Mouse (Mus musculus) monocyte, adult 2 months (primary cell): ENCODE measurements around the gene E4f1.

Experiments
- DNase-seq, 2 experiments: peaks; one replicate each; pipeline ENCODE4 v3.0.0; 2022; ENCODE audit warnings: low spot score in 2 of 2, low read depth in 1 of 2

E4f1 gene

GRCm38 (mm10) chr17:24469910-24470602 is at the start of gene E4f1, which contains the start of gene Pgp:
E4f1 (minus strand) TSS chr17:24470313.
Pgp (plus strand) TSS chr17:24470392.
- peak; percentile 93 to 95 for DNase-seq

DNA sequence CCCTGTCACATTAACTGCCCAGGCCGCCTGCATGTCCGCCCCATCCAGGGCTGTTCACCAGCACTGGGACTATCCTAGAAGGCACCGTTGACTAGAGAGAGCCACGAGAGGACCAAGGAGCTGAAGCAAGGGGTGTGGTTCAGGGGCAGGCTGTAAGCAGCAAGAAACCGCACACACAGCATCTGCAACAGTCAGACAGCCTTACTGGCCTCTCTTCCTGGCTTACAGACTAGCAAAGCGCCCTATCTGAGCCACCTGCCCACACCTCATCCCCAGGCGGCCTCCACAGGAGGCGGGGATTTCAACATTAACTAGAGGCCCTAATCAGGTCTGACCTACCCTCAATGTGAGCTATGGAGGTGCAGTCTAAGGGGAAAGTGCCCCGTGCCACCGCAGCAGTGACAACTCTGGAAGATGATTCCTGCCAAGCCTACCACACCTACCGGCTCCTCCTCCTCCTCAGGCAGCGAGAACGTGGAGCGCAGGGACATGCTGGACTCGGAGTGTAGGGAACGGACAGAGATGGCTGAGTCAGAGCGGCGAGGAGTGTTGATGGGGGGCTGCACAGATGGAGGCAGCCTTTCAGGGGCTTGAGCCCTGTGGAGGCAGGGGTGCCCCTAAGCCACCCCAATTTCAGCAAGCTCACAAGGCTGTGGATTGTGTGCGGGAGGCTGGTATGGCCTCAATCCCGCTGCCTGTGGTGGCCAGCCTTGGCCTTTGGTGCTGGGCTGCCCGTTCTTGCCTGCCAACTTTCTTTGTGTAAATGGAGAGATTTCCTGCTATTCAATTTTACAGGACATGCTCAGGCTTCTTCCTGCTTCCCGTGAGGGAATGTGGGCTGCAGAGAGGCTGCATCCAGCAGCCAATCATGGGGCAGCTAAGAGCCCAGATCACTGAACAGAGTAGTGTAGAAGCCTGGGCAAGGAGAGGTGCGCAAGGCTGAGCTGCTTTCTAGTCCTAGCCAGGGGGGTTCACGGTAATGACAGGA is 44.5 kb upstream of the E4f1 start:
- no peak for DNase-seq

GRCm38 (mm10) chr17:24513609-24514008 is 43.5 kb upstream of the E4f1 start:
- no peak for DNase-seq

DNA sequence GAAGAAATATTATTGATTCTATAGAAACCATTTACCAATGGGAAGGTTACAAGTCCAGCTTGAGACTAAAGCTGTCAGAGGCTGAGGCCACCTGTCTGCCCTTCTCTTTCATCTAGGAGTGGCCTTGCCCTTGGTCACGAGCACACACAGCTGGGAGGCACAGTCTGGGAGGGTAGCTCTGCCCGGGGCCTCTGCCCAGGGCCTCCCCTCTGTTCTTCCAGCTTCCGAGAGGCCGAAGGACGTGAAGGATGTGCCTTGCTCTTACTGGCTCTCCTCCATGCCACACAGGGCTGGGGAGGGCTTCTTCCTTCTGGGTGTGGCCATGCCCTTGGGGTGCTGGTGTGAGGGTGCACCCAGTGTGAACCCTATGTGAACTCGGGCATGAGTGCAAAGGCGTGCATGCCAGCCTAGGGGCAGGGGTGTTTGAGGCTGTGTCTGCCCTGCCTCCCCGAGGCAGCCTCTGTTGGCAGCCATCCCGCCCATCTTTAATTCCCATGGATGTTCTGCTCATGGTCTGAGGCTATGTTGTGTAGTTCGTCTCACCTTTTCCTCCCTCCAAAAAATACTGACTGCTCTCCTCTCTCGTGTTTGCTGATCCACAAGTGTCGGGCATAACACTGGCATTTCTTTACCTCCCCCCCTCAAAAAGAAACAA is 37.8 kb upstream of the E4f1 start:
- no peak for DNase-seq

GRCm38 (mm10) chr17:24507129-24507664 is 37.1 kb upstream of the E4f1 start:
- no peak for DNase-seq

GRCm38 (mm10) chr17:24506332-24507070 is 36.4 kb upstream of the E4f1 start:
- no peak for DNase-seq

DNA sequence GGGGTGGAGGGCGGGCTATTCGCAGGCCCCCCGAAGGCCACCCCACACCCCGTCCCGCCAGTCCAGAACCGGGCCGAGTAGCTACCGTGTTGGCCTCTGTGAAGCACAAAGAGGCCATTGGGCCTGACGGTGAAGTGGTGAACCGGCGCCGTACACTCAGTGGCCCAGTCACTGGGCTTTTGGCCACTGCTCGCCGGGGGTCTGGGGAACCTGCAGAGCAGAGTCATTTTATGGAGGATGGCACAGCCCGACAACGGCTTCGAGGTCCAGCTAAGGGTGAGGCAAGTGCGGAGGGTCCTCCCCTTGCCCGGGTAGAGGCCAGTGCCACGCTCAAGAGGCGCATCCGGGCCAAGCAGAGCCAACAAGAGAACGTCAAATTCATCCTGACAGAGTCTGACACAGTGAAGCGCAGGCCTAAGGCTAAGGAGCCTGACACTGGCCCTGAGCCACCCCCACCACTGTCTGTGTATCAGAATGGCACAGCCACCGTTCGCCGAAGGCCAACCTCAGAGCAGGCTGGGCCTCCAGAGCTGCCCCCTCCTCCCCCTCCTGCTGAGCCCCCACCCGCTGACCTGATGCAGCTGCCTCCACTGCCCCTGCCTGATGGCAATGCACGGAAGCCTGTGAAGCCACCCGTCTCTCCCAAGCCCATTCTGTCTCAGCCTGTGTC is 35.3 kb upstream of the E4f1 start:
- DNase-seq, result no peak

DNA sequence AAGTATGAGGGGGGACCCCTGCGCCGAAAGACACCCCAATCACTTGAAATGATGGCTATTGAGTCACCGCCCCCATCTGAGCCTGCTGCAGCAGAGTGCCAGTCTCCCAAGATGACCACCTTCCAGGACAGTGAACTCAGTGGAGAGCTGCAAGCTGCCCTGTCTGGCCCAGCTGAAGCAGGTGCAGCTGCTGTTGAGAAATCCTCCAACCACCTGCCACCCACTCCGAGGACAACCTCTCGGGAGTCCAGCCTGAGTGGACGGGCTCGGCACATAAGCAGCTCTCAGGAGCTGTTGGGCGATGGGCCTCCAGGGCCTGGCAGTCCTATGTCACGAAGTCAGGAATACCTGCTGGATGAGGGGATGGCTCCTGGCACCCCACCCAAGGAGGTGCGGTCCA is 34.0 kb upstream of the E4f1 start:
- no peak for DNase-seq

GRCm38 (mm10) chr17:24502208-24502607 is 32.1 kb upstream of the E4f1 start:
- DNase-seq, result no peak

DNA sequence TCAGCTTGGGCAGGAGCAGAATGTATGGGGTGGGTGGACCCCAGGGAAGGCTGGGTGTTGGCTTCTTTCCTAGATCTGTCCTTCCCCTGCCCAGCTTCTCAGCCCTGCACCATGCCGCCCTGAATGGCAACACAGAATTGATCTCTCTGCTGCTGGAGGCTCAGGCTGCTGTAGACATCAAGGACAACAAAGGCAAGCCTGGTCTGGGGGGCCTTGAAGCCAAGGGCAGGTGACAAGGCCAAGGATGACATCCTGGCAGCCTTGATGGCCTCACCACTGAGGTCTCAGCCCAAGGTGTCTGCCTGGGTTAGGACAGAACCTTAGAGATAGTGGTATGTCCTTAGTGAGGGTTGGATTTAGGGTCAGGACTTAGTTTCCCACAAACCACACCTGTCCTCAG is 25.9 kb upstream of the E4f1 start:
- DNase-seq, result no peak

GRCm38 (mm10) chr17:24495443-24495842 is 25.3 kb upstream of the E4f1 start:
- DNase-seq, result no peak

DNA sequence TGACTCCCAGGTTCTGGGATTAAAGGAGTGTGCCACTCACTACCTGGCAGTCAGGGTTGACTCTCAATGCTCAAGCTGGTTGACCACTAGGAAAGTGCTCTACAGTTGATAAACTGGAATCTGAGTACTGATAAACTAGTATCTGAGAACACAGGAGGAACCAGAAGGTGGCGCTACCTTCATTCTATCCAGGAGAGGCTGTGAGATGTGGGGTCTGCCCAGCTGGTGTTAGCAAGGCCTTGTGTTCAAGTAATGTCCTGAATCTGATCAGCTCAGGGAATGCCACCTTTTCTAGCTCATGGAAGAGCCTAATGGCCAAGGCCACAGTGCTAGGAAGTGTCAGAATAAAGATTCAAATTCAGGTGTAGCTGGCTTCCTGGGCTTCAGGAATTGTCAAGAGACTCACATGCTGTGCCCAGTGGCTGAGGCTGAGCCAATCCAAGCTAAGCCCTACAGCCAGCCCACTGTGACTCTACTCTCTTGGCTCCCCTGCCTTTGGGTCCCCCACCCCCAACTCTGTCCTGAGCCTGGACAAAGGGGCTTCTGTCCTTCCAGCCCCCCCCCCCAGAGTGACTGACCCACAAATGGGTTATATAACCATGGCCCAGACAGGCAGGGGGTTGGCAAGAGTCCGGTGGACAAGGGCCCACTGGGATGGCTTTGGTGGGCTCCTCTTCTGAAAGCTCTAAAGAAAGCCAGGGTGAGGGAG is 24.7 kb upstream of the E4f1 start:
- no peak for DNase-seq

DNA sequence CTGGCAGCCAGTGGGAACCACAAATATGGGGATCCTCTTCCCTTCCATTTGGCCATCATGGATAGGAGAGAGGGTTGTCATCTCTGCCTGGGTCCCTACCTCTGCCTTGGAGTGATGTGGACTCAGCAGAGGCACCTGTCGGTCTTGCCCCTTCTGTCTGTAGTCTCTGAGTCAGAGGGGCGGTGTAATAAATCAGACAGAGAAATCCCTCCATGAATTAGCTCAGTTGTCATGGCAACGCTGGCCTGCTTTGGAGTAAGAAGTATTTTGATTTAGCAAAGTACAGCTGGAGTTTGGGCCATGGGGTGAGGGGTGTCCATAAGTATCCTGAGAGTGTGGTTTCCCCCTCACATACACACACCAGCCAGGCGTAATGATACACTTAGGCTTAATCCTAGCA is 20.3 kb upstream of the E4f1 start:
- no peak for DNase-seq

- DNase-seq, result no peak
These were observed 19.3 kb upstream of the E4f1 start for GRCm38 (mm10) chr17:24489265-24490030.

DNA sequence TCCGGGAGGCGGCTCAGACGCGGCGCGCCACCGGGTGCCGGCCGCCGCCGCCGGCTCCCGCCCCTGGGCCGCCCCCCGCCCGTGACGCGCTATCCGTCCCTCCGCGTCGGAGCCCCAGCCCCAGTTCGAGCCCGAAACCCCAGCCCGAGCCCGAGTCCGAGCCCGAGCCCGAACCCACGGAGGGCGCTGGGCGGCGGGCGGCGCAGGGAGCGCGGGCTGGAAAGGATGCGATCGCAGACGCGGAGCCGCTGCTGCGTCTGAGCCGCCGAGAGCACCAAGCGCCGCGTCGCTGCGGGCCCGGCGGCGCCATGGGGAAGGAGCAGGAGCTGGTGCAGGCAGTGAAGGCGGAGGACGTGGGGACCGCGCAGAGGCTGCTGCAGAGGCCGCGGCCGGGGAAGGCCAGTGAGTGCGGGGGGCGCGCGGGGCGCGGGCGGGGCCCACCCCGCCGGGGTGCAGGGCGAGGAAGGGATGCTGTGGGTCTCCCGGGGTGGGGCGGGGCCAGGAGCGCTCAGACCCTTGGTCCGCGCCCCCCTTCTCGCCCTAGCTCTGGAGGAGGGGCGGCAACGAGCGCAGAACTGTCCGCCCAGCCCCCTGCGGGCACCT is 18.6 kb upstream of the E4f1 start:
- no peak for DNase-seq

GRCm38 (mm10) chr17:24488186-24488661 is 18.1 kb upstream of the E4f1 start, which contains the start of gene Caskin1:
Caskin1 (plus strand) TSS chr17:24488601.
- no peak for DNase-seq

DNA sequence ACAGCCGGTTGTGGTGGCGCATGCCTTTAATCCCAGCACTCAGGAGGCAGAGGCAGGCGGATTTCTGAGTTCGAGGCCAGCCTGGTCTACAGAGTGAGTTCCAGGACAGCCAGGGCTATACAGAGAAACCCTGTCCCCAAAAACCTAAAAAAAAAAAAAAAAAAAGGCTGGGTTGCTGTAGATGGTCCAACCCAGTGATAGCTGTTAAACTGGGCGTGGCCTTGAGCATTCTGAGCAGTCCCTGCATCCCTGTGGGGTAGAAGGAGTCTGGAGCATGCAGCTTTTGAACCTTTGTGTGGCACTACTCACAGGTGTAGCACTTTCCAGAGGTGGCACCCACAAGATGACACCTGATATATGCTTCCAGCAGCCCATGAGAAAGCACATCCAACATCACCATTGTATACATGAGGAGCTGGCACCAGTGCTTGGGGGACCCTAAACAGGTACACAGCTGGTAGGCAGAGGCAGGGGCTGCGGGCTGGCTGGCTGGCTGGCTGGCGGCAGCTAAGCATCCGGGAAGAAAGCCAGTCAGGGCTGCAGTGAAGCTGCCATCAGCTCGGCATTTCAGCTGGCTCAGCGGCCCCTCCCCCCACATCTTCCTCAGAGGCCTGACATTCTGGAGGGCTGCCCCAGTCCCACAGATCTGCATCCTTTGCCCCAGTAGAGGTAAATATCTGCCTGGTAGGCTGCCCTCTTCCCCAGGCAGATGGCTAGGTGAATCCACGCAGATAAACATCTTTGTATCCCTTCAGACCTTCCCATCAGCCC is 15.2 kb upstream of the E4f1 start:
- DNase-seq, result no peak
